Mouse (Mus musculus) G1E (cell line): ENCODE results near the gene Gm13279.

Experiments
- CTCF ChIP-seq: IDR thresholded peaks from 2 replicates; pipeline ENCODE4 v1.5.1; 2012; ENCODE audit warnings: low read depth, low read length, inconsistent platforms, mixed read lengths
- GATA1 ChIP-seq: IDR thresholded peaks from 2 replicates; pipeline ENCODE4 v1.6.1; 2012; ENCODE audit warnings: borderline replicate concordance, low read length, inconsistent platforms, mixed read lengths
- GATA2 ChIP-seq: IDR thresholded peaks from 2 replicates; pipeline ENCODE4 v1.6.1; 2012; ENCODE audit warnings: low read depth, low read length, inconsistent platforms, borderline replicate concordance
- POLR2AphosphoS5 ChIP-seq: IDR thresholded peaks from 2 replicates; pipeline ENCODE4 v1.6.1; 2012; ENCODE audit warnings: low read depth, low read length, inconsistent platforms; ENCODE audit not compliant: insufficient replicate concordance
- TAL1 ChIP-seq: conservative IDR thresholded peaks from 2 replicates; pipeline ENCODE4 v1.6.1; 2012; ENCODE audit warnings: low read depth, low read length, inconsistent platforms, mixed read lengths

GRCm38 (mm10) chr4:88749926-88750325 lies 47.3 kb upstream of the Gm13279 start:
- TF ChIP-seq CTCF (no peak), GATA1 (no peak), TAL1 (no peak), POLR2AphosphoS5 (no peak), GATA2 (no peak)
